Mouse (Mus musculus) MN1 (cell line): Measurements from ENCODE around the gene Tmc6.
"Not testable (repeated sequence)": the region's sequence is repeated elsewhere in the genome, so short reads cannot be mapped to it uniquely, and the experiment has no call there.

Experiments used
- DNase-seq: peaks from one replicate; pipeline ENCODE4 v3.0.0-alpha.2; 2016; ENCODE audit warnings: low spot score

Gene Tmc6

GRCm38 (mm10) chr11:117810401-117811046, 28.5 kb upstream of the Tmc6 start:
- peak; percentile 92 for DNase-seq

DNA sequence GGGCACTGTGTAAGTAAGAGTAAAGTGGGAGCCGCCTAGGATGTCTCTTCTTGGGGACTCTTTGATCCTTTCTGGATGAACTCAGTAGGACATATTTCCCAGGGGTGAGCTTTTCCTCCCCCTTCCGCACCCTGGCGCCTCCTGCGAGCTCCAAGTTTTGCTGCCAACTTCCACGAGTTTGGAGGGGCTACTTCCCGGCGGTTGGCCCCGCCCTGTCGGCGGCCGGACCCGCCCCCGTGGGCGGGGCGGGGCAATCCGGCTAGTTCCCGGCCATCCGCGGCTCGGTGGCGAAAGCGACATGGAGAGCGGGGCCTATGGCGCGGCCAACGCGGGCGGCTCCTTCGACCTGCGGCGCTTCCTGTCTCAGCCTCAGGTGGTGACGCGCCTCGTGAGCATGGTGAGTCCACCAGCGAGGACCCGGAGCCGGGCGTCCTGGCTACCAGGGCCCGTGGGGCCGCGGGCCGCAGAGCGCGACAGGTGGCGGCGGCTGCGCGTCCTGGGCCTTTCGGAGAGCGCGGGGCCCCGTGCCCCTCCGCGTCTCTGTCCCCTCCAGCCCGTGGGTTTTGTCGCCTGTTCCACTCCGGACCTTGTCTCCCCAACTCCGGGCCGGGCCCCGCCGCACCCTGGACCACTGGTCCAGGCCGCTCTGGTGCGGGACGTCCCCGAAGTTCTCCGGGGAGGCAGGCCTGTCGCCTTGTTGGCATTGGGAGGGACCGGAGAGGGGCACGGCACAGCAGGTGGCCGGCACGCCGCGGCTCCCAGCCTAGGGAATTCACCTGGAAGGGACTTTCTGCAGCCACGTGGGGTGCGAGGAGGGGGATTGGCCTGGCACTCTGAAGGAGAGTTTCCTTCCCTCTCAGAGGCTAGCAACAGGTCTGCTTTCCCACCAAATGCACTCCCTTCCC, 27.7 kb upstream of the Tmc6 start, which contains the start of the genes Gm20708 and Syngr2:
Gene Gm20708 (plus strand): TSS at position 262 of the 905 bp plus-strand sequence.
Gene Syngr2 (plus strand): TSS at position 262 of the 905 bp plus-strand sequence.
- peak; percentile 74 for DNase-seq

- DNase-seq = no peak
Observed at GRCm38 (mm10) chr11:117806781-117807180, 24.8 kb upstream of the Tmc6 start.

DNA sequence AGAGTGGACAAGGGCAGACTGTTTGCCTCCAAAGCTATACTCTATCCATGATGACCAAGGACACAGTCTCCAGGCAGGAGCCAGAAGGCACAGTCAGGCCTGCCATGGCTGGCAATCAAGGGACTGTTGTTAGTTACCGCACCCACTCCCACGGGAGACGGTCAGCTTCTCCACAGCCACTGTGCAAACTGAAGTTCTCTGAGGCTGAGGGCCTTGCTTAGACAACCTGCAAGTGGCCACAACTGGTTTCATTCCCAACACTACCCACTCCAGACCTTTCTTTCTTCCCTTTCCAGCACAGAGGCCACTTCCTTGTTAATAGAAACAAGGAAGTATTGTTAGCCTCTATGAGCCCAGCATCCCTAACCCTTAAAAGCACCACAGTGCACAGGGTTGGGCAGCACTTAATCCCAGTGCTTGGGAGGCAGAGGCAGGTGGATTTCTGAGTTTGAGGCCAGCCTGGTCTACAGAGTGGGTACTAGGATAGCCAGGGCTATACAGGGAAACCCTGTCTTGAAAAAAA, 21.2 kb upstream of the Tmc6 start:
- DNase-seq = no peak

- DNase-seq = no peak
Observed at GRCm38 (mm10) chr11:117801650-117802049, 19.7 kb upstream of the Tmc6 start.

- DNase-seq = no peak
Observed at GRCm38 (mm10) chr11:117800038-117800437, 18.0 kb upstream of the Tmc6 start.

DNA sequence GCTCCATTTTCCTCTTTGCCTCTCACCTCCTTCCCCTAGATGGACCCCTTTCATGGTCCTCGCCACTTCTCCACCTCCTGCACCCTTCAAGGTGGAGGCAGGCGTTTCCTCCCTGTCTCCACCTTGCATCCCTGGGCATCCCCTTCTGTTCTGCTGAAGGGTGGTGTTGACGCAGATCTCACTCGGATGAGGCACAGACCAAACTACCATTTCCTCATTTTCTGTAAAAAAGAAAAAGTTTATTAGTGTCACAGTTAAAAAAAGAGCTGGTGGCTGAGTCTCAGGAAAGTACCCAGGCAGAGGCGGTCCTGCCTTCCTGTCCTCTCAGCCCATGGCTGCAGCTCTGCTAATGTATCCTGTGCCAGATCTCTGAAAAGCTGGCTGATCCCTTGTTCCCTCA, 17.2 kb upstream of the Tmc6 start:
- DNase-seq = no peak

DNA sequence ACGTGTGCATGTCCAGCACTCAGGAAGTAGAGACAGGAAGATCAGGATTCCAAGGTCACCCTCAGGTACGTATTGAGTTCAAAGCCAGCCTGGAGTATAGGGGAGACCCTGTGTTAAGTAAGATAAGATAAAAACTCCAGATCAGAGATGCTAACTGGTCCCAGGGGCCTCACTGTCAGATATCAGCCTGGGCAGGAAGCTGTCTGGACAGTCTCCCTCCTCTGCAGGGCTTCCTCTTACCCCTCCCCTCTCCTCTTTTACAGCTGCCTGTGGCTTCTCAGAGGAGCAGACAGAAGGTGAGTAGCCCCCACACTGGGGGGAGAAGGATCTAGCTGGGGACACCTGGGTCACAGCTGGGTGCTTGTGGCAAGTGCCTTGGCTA, 16.2 kb upstream of the Tmc6 start:
- DNase-seq = no peak

GRCm38 (mm10) chr11:117797511-117798159, 15.6 kb upstream of the Tmc6 start, which contains the start of gene 6030468B19Rik:
TSS of gene 6030468B19Rik (plus strand) at chr11:117797660.
- DNase-seq = no peak

DNA sequence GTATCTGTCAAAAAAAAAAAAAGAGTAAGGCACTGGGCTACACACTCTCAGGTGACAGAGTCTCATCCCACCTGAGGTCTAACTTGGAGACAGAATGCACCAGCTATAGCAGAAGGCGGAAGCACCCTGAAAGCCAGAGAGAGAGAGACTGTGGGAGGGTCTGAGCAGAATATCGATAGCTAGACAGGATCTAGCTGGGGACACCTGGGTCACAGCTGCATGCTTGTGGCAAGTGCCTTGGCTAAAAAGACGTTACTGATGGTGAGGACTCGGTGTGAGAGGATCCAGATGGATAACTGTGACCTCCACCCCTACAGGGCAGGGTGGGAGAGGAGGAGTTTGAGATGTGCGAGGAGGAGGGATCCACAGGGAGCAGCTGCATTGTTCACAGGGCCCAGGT, 15.0 kb upstream of the Tmc6 start:
- DNase-seq = no peak

GRCm38 (mm10) chr11:117794035-117794551, 12.1 kb upstream of the Tmc6 start:
- no peak for DNase-seq

DNA sequence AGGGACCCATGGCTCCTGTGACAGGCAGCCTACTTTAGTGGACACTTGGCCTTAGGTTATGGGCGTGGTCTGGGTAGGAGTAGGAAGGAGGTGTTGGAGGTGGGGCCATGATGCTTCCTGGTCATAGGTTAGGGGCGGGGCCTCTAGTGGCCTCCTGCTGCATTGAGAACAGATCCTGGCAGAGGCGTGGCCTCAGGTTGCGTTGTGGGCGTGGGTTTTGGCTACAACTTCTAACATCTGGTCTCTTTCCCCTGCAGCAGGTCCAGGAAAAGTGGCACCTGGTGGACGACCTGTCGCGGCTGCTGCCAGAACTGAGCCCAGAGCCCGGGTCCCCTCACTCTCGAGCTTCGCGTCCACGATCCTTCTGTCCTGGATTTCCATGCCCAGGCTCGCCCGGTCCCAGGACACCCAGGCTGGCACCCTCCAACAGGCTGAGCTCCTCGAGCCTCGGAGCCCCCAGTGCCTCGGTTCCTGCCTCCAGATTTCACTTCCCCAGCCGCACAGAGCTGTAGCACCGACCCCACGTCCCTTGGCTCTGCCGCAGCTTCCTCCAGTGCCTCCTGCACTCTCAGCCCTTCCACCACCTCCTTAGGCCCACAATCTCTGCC, 10.4 kb upstream of the Tmc6 start:
- no peak for DNase-seq

- DNase-seq = no peak
Observed at GRCm38 (mm10) chr11:117791441-117791761, 9.4 kb upstream of the Tmc6 start.

- no peak for DNase-seq
Observed at GRCm38 (mm10) chr11:117790703-117791440, 8.9 kb upstream of the Tmc6 start.

DNA sequence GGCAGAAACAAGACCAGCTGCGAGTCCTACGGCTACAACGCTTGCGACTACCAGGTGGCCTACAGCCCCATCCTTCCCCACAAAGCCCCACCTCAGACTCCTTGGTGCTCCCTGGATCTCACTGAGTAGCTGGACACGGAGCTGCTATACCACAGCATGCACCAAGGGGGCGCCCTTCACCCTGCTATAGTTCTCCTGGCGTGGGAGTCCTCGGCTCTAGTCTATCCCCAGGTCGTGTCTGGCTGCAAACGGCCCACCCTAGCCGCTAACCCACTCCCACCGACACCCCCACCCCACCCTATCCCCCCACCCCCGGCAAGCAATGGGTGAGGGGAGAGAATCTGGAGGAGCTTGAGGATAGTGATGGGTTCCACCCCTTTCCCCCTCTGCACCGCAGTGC, 8.3 kb upstream of the Tmc6 start:
- DNase-seq = peak; percentile 57

DNA sequence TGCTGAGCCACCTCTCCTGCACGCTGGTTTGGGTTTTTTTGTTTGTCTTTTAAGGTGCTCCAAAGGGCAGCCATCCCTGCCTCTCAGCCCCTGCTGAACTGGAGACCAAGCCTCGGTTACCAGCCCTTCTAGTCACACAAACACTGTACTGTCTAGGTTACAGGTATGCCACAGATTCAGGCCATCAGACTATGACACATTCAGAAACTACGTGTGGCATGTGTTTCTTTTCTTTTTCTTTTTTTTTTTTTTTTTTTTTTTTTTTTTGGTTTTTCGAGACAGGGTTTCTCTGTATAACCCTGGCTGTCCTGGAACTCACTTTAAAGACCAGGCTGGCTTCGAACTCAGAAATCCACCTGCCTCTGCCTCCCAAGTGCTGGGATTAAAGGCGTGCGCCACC, 6.5 kb upstream of the Tmc6 start:
- not testable (repeated sequence) for DNase-seq

DNA sequence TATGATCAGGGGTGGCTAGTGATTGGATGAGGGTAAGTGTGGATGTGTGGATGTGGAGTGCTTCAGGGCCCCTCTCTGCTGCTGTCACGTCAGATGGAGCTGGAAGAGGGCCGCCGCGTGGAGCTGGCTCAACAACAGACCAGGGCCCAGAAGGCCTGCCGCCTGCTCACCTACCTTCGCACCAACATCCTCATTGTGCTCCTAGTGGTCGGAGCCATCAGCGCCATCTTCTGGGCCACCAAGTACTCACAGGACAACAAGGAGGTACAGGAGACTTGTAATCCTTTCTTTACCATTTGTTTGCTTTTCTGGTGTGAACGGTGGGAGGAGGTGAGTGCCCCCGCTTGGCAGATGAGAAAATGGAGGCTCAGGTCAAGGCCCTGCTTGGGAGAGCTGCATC, 4.3 kb upstream of the Tmc6 start:
- DNase-seq = peak; percentile 41

DNA sequence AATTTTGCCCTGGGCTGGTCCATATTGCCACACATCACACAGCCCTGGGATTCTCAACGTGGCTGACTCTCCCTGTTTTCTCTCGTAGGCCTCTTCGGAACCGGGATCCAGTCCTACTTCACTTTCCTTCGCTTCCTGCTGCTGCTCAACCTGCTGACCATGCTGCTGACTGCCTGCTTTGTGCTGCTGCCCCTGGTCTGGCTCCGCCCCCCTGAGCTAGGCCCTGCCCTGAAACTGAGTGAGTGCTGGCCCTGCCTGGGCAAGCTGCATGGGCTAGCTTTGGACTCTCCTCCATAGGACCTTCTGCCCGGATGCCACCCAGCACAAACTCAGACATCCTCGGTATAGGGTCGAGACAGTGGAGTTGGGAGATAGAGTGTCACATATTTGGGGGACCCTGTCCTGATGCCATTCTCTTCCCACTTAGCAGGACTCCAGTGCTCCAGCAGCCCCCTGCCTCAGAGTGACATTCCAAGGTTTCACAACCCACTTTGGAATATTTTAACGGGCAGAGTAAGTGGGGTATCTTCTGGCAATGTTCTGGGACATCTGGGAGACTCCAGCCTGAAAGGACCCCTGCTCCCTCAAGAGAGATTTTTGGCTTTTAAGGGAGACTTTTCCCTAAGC, 1.8 kb upstream of the Tmc6 start:
- peak; percentile 33 for DNase-seq

GRCm38 (mm10) chr11:117783089-117783488, 1.1 kb upstream of the Tmc6 start:
- peak; percentile 56 for DNase-seq

GRCm38 (mm10) chr11:117782705-117783034, 672 bp upstream of the Tmc6 start:
- peak; percentile 18 for DNase-seq
